Mouse (Mus musculus): Measurements from ENCODE around the gene Zmiz1.

The Zmiz1 gene

DNA sequence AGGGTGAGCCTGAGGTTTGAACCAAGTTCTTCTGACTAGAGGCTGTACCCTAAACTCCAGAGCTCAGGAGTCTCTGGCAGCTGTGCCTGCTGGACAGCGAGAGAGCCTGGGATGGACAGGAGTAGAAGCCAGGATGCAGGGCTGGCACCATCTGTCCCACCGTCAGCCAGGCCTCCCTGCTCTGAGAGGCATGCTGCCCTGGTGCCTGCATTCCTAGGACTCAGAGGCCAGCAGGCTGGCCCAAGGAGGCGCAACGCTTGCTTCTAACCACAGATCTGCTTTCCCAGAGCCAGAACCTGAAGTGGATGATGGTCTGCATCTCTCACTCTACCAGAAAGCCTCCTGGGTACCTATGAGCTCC is 76.6 kb downstream of the Zmiz1 start:
- Histone ChIP-seq H3K4me3 (replicated peaks; ENCODE audit: low read length) (no peak overlapping the region), H3K36me3 (ENCODE audit: insufficient read depth, low read length) (no peaks in the 10 kb centered on the region), H3K27me3 (ENCODE audit: insufficient read depth, low read length) (peaks cover 23% of the 10 kb centered on the region; the same call in 1 of the 2 replicates), H3K4me1 (replicated peaks; ENCODE audit: low read depth, low read length) (peaks cover 6% of the 10 kb centered on the region), H3K9me3 (ENCODE audit: low read length) (no peaks in the 10 kb centered on the region)
- TF ChIP-seq POU5F1 (IDR thresholded peaks at IDR 0.05; ENCODE audit: borderline replicate concordance, low read length) (no peak), CTCF (conservative IDR thresholded peaks at IDR 0.05; ENCODE audit: low read length) (no peak), NANOG (IDR thresholded peaks at IDR 0.05; ENCODE audit: borderline replicate concordance, low read length) (no peak)

DNA sequence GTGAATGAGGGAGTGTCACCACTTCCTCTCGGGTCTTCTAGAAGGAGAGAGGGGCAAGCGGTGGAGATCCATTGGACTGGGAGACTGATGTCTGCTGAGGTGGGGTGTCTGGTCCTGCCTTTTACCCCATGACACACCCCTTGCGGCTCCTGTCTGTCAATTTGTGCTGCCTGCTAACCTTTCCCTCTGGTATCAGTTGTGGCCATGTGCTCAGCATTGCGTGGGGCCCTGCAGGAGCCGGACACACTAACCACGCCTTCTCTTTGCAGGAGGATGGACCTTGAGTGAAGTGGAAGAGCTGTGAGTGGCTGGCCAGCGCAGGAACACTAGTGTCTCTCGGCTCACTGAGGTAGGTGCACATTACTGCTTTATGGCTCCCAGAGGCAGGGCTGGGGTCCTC is 77.5 kb downstream of the Zmiz1 start:
- Histone ChIP-seq H3K36me3 (ENCODE audit: insufficient read depth, low read length) (no peaks in the 10 kb centered on the region), H3K4me3 (replicated peaks; ENCODE audit: low read length) (no peak overlapping the region), H3K9me3 (ENCODE audit: low read length) (no peaks in the 10 kb centered on the region), H3K4me1 (replicated peaks; ENCODE audit: low read depth, low read length) (peaks cover 15% of the 10 kb centered on the region), H3K27me3 (ENCODE audit: insufficient read depth, low read length) (peaks cover 24% of the 10 kb centered on the region)
- TF ChIP-seq POU5F1 (IDR thresholded peaks at IDR 0.05; ENCODE audit: borderline replicate concordance, low read length) = no peak
- TF ChIP-seq CTCF (conservative IDR thresholded peaks at IDR 0.05; ENCODE audit: low read length) = no peak
- no peak for TF ChIP-seq NANOG (IDR thresholded peaks at IDR 0.05; ENCODE audit: borderline replicate concordance, low read length)

DNA sequence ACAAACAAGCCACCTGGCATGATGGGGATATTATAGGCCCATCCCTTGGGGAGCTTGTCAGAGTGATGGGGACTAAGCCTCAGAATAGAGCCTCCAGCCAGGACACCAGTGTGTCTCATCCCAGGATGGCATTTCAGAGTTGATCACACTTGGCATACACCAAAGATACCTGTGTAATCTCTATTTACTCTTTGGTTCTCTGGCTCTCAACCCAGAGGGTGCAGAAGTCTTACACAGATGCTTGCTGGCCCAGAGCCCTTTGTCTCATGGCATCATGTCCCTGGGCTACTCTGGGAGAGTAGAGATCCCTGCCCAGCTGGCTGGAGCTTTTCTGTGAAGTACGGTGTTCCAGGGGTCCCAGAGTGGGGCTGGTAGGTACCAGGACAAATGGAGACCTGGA is 78.4 kb downstream of the Zmiz1 start:
- Histone ChIP-seq H3K4me1 (replicated peaks; ENCODE audit: low read depth, low read length) (peaks cover 17% of the 10 kb centered on the region), H3K27me3 (ENCODE audit: insufficient read depth, low read length) (peaks cover 23% of the 10 kb centered on the region), H3K4me3 (replicated peaks; ENCODE audit: low read length) (no peak overlapping the region), H3K36me3 (ENCODE audit: insufficient read depth, low read length) (no peaks in the 10 kb centered on the region), H3K9me3 (ENCODE audit: low read length) (no peaks in the 10 kb centered on the region)
- TF ChIP-seq POU5F1 (IDR thresholded peaks at IDR 0.05; ENCODE audit: borderline replicate concordance, low read length) (no peak), CTCF (conservative IDR thresholded peaks at IDR 0.05; ENCODE audit: low read length) (no peak), NANOG (IDR thresholded peaks at IDR 0.05; ENCODE audit: borderline replicate concordance, low read length) (no peak)

DNA sequence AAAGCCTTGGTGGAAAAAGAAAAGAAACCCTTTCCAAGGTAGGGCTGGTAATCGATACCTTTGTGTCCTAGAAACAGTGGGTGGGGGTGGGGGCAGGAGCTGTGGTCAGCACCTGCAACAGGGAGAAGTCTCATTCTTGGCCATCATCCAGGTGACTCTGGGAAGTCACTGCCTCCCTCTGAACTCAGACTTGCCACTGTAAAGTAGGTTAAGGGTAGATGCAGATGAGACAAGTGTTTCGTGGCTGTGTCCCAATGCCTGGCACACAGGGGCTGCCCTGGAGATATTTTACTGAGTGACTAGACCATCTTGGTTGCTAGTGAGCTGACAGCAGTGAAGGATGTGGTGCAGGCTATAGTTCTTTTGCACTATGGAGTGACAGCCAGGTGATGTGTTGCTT is 79.5 kb downstream of the Zmiz1 start:
- peaks cover 17% of the 10 kb centered on the region for H3K4me1 ChIP-seq (replicated peaks; ENCODE audit: low read depth, low read length)
- no peaks in the 10 kb centered on the region for H3K36me3 ChIP-seq (ENCODE audit: insufficient read depth, low read length)
- H3K27me3 ChIP-seq (ENCODE audit: insufficient read depth, low read length) = peaks cover 23% of the 10 kb centered on the region
- no peak overlapping the region for H3K4me3 ChIP-seq (replicated peaks; ENCODE audit: low read length)
- TF ChIP-seq CTCF (conservative IDR thresholded peaks at IDR 0.05; ENCODE audit: low read length) (no peak), NANOG (IDR thresholded peaks at IDR 0.05; ENCODE audit: borderline replicate concordance, low read length) (no peak), POU5F1 (IDR thresholded peaks at IDR 0.05; ENCODE audit: borderline replicate concordance, low read length) (no peak)
- no peaks in the 10 kb centered on the region for H3K9me3 ChIP-seq (ENCODE audit: low read length)

DNA sequence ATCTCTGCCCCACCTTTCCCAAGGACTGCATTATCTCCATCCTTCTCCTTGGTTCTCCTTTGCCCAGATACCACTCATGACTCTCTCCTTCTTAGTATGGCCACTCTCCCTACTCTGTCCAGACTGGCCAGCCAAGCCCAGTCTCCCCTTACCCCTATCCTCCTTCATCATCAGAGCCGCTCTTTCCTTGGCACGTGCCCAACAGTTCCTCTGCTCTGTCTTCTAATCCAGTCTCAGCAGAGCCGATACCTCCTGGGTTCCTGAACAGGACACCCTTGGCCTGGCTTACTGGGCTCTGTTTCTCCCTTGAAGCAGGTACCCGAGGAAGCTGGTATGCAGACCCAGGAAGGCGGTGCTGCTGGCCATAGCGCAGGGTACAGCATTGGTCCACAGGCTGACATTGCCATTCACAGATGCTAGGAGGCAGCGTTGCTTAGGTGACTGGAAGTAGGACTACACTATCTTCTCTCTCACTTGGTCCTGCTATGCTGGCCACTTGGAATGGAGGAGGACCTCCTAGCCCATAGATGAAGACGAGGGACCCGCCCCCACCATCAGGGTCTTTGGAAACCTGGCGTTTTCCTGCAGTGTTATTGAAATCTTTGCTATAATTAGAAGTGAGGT is 80.6 kb downstream of the Zmiz1 start:
- TF ChIP-seq NANOG (IDR thresholded peaks at IDR 0.05; ENCODE audit: borderline replicate concordance, low read length) (no peak), POU5F1 (IDR thresholded peaks at IDR 0.05; ENCODE audit: borderline replicate concordance, low read length) (no peak), CTCF (conservative IDR thresholded peaks at IDR 0.05; ENCODE audit: low read length) (no peak)
- H3K4me1 ChIP-seq (replicated peaks; ENCODE audit: low read depth, low read length) = peaks cover 17% of the 10 kb centered on the region
- no peaks in the 10 kb centered on the region for H3K9me3 ChIP-seq (ENCODE audit: low read length)
- peaks cover 19% of the 10 kb centered on the region for H3K27me3 ChIP-seq (ENCODE audit: insufficient read depth, low read length)
- no peak overlapping the region for H3K4me3 ChIP-seq (replicated peaks; ENCODE audit: low read length)
- no peaks in the 10 kb centered on the region for H3K36me3 ChIP-seq (ENCODE audit: insufficient read depth, low read length)

DNA sequence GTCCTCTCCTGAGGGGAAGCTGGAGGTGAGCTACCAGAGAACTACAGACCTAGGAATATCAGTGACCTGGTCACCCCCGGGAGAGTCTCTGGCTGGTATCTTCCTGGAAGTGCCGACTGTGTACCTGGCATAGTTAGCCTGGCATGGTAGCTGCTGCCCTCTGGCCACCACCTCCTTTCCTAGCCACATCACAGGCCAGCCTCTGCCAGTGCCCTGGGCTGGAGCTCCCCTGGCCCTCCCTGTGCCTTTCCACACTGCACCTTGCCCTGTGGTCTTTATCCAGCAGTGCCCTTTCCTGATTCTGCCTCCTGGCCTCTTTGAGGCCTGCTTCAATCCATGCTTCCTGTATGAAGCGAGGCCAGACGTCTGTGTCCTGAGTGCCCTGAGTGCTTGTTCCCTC is 81.2 kb downstream of the Zmiz1 start:
- Histone ChIP-seq H3K4me1 (replicated peaks; ENCODE audit: low read depth, low read length) (peaks cover 17% of the 10 kb centered on the region), H3K4me3 (replicated peaks; ENCODE audit: low read length) (no peak overlapping the region), H3K27me3 (ENCODE audit: insufficient read depth, low read length) (peaks cover 19% of the 10 kb centered on the region), H3K9me3 (ENCODE audit: low read length) (no peaks in the 10 kb centered on the region), H3K36me3 (ENCODE audit: insufficient read depth, low read length) (no peaks in the 10 kb centered on the region)
- TF ChIP-seq NANOG (IDR thresholded peaks at IDR 0.05; ENCODE audit: borderline replicate concordance, low read length) = no peak
- TF ChIP-seq CTCF (conservative IDR thresholded peaks at IDR 0.05; ENCODE audit: low read length) = no peak
- no peak for TF ChIP-seq POU5F1 (IDR thresholded peaks at IDR 0.05; ENCODE audit: borderline replicate concordance, low read length)

DNA sequence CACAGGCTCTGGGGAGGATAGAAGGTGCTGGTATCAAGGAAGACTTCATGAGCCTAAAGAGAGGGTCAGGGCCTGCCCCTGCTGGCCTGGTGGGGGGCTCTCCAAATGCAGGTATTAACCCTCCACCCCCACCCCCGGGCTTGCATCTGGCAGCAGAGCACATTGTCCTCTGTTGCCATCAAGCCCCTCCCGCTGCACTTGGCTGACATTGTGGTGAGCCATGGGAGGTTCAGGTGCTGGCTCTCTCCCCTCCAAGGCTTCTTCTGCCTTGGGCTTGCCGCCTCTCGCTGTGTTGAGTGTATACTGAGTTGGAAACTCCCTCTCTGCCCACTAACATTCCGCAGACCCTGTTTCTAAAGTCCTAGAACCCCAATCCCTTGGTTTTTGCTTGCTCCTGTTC is 82.2 kb downstream of the Zmiz1 start:
- Histone ChIP-seq H3K36me3 (ENCODE audit: insufficient read depth, low read length) (no peaks in the 10 kb centered on the region), H3K9me3 (ENCODE audit: low read length) (no peaks in the 10 kb centered on the region), H3K4me1 (replicated peaks; ENCODE audit: low read depth, low read length) (peaks cover 21% of the 10 kb centered on the region), H3K4me3 (replicated peaks; ENCODE audit: low read length) (no peak overlapping the region), H3K27me3 (ENCODE audit: insufficient read depth, low read length) (peaks cover 18% of the 10 kb centered on the region)
- TF ChIP-seq NANOG (IDR thresholded peaks at IDR 0.05; ENCODE audit: borderline replicate concordance, low read length) (no peak), POU5F1 (IDR thresholded peaks at IDR 0.05; ENCODE audit: borderline replicate concordance, low read length) (no peak), CTCF (conservative IDR thresholded peaks at IDR 0.05; ENCODE audit: low read length) (no peak)

DNA sequence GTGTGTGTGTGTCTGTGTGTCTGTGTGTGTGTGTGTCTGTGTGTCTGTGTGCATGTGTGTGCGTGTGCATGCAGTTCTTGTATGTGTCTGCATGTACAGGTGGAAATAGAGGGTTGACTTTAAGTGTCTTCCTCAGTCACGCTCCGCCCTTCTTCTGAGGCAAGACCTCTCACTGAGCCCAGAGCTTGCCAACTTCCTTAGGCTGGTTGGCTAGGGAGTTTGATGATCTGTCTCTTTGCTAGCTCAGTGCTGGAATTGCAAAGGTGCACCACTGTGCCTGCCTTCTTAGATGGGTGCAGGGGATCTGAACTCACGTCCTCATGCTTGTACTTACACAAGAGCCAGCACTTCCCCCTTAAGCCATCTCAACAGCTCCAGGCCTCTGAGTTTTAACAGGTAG is 84.1 kb downstream of the Zmiz1 start:
- Histone ChIP-seq H3K36me3 (ENCODE audit: insufficient read depth, low read length) (no peaks in the 10 kb centered on the region), H3K4me3 (replicated peaks; ENCODE audit: low read length) (no peak overlapping the region), H3K27me3 (ENCODE audit: insufficient read depth, low read length) (peaks cover 9% of the 10 kb centered on the region), H3K4me1 (replicated peaks; ENCODE audit: low read depth, low read length) (peaks cover 21% of the 10 kb centered on the region), H3K9me3 (ENCODE audit: low read length) (no peaks in the 10 kb centered on the region)
- TF ChIP-seq NANOG (IDR thresholded peaks at IDR 0.05; ENCODE audit: borderline replicate concordance, low read length) (no peak), POU5F1 (IDR thresholded peaks at IDR 0.05; ENCODE audit: borderline replicate concordance, low read length) (no peak), CTCF (conservative IDR thresholded peaks at IDR 0.05; ENCODE audit: low read length) (no peak)

DNA sequence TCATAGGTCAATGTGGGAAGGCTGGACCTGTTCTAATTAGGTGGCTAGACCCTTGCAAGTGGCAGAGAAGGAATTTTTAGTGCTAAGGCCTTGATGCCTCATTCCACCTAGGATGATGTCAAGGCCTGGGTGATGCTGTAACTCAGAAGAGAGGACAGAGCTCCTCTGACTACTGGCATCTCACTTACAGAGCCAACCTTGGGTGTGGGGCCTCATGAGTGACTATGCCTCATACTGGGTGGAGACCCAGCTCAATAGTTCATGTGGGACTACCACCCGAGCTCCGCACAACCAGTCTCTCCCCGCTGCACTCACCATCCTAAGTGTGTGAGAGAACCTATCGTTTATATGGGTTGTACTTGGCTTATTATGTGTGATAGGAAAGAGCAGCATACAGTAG is 84.9 kb downstream of the Zmiz1 start:
- Histone ChIP-seq H3K4me1 (replicated peaks; ENCODE audit: low read depth, low read length) (peaks cover 21% of the 10 kb centered on the region), H3K27me3 (ENCODE audit: insufficient read depth, low read length) (peaks cover 5% of the 10 kb centered on the region), H3K4me3 (replicated peaks; ENCODE audit: low read length) (no peak overlapping the region), H3K36me3 (ENCODE audit: insufficient read depth, low read length) (no peaks in the 10 kb centered on the region), H3K9me3 (ENCODE audit: low read length) (no peaks in the 10 kb centered on the region)
- TF ChIP-seq CTCF (conservative IDR thresholded peaks at IDR 0.05; ENCODE audit: low read length) (no peak), NANOG (IDR thresholded peaks at IDR 0.05; ENCODE audit: borderline replicate concordance, low read length) (no peak), POU5F1 (IDR thresholded peaks at IDR 0.05; ENCODE audit: borderline replicate concordance, low read length) (no peak)
